Mouse (Mus musculus): ENCODE measurements at regions not wholly inside any gene's neighbourhood (a gene's known extent, or its start where the extent isn't known, plus 50 kb on each side); places are given as distances from the start of the nearest gene placed in this dataset.

GRCm38 (mm10) chr10:45852688-45853087 lies 275.1 kb downstream of the Hace1 start:
- Histone ChIP-seq H3K4me2 (ENCODE audit: low read depth) (no peak overlapping the region), H3K27me3 (ENCODE audit: control insufficient read depth, insufficient read depth, low read length) (no peaks in the 10 kb centered on the region), H3K4me1 (replicated peaks; ENCODE audit: control insufficient read depth in 2 of 2, insufficient read depth in 2 of 2, low read length in 1 of 2) (0 out of 4 replicates have a peak, but pooled peaks cover 0 to 3% of the 10 kb centered on the region in 2 experiments), H3K9ac (replicated peaks) (no peak overlapping the region), H3K4me3 (ENCODE audit: insufficient read depth in 1 of 2, low read depth in 2 of 2, low read length in 2 of 2) (no peak overlapping the region), H3K27ac (no peak overlapping the region), H3K9me3 (ENCODE audit: control insufficient read depth, low read length) (no peaks in the 10 kb centered on the region), H3K36me3 (replicated peaks; ENCODE audit: control insufficient read depth, insufficient read depth, low read depth) (no peaks in the 10 kb centered on the region)
- TF ChIP-seq CTCF (IDR thresholded peaks at IDR 0.05; ENCODE audit: low read depth): no peak
- TF ChIP-seq EP300 (IDR thresholded peaks at IDR 0.05; ENCODE audit: low read depth): no peak
- WGBS (ENCODE audit: insufficient replicate concordance): 38% methylated on average over 5 of the region's 5 CpGs
- DNase-seq (ENCODE audit: low read depth in 3 of 3, low spot score in 3 of 3): peak in 2 of 3 experiments; percentile 3 to 13
- ATAC-seq (ENCODE audit: insufficient read depth): no peak

- no peak overlapping the region for H3K9ac ChIP-seq (replicated peaks)
- H3K36me3 ChIP-seq (replicated peaks; ENCODE audit: control insufficient read depth, insufficient read depth, low read depth): no peaks in the 10 kb centered on the region
- no peak overlapping the region for H3K27ac ChIP-seq
- H3K4me3 ChIP-seq (ENCODE audit: insufficient read depth in 1 of 2, low read depth in 2 of 2, low read length in 2 of 2): no peak overlapping the region
- TF ChIP-seq EP300 (IDR thresholded peaks at IDR 0.05; ENCODE audit: low read depth) (no peak), CTCF (IDR thresholded peaks at IDR 0.05; ENCODE audit: low read depth) (no peak)
- DNase-seq (ENCODE audit: low read depth in 3 of 3, low spot score in 3 of 3): no peak
- H3K4me2 ChIP-seq (ENCODE audit: low read depth): no peak overlapping the region
- no peaks in the 10 kb centered on the region for H3K27me3 ChIP-seq (ENCODE audit: control insufficient read depth, insufficient read depth, low read length)
- ATAC-seq (ENCODE audit: insufficient read depth): no peak
- no peaks in the 10 kb centered on the region for H3K9me3 ChIP-seq (ENCODE audit: control insufficient read depth, low read length)
- 0 out of 4 replicates have a peak, but pooled peaks cover 0 to 3% of the 10 kb centered on the region in 2 experiments for H3K4me1 ChIP-seq (replicated peaks; ENCODE audit: control insufficient read depth in 2 of 2, insufficient read depth in 2 of 2, low read length in 1 of 2)
- 77% methylated on average over 3 of the region's 3 CpGs for WGBS (ENCODE audit: insufficient replicate concordance)
Observed at GRCm38 (mm10) chr10:45855514-45855913, 277.9 kb downstream of the Hace1 start.

- no peak overlapping the region for H3K9ac ChIP-seq (replicated peaks)
- H3K27me3 ChIP-seq (ENCODE audit: control insufficient read depth, insufficient read depth, low read length): no peaks in the 10 kb centered on the region
- H3K4me1 ChIP-seq (replicated peaks; ENCODE audit: control insufficient read depth in 2 of 2, insufficient read depth in 2 of 2, low read length in 1 of 2): no peaks in the 10 kb centered on the region
- no peaks in the 10 kb centered on the region for H3K9me3 ChIP-seq (ENCODE audit: control insufficient read depth, low read length)
- TF ChIP-seq CTCF (IDR thresholded peaks at IDR 0.05; ENCODE audit: low read depth): no peak
- no peak for TF ChIP-seq EP300 (IDR thresholded peaks at IDR 0.05; ENCODE audit: low read depth)
- H3K27ac ChIP-seq: no peak overlapping the region
- no peaks in the 10 kb centered on the region for H3K36me3 ChIP-seq (replicated peaks; ENCODE audit: control insufficient read depth, insufficient read depth, low read depth)
- H3K4me2 ChIP-seq (ENCODE audit: low read depth): no peak overlapping the region
- no peak for DNase-seq (ENCODE audit: low read depth in 3 of 3, low spot score in 3 of 3)
- no peak for ATAC-seq (ENCODE audit: insufficient read depth)
- 41% methylated on average over 3 of the region's 3 CpGs for WGBS (ENCODE audit: insufficient replicate concordance)
- H3K4me3 ChIP-seq (ENCODE audit: insufficient read depth in 1 of 2, low read depth in 2 of 2, low read length in 2 of 2): no peak overlapping the region
Observed at GRCm38 (mm10) chr10:45859137-45859536, 281.5 kb downstream of the Hace1 start.

GRCm38 (mm10) chr10:45859909-45860308 lies 282.3 kb downstream of the Hace1 start:
- Histone ChIP-seq H3K27me3 (ENCODE audit: control insufficient read depth, insufficient read depth, low read length) (no peaks in the 10 kb centered on the region), H3K4me3 (ENCODE audit: insufficient read depth in 1 of 2, low read depth in 2 of 2, low read length in 2 of 2) (no peak overlapping the region), H3K4me1 (replicated peaks; ENCODE audit: control insufficient read depth in 2 of 2, insufficient read depth in 2 of 2, low read length in 1 of 2) (no peaks in the 10 kb centered on the region), H3K9me3 (ENCODE audit: control insufficient read depth, low read length) (no peaks in the 10 kb centered on the region), H3K9ac (replicated peaks) (no peak overlapping the region), H3K36me3 (replicated peaks; ENCODE audit: control insufficient read depth, insufficient read depth, low read depth) (no peaks in the 10 kb centered on the region), H3K27ac (no peak overlapping the region), H3K4me2 (ENCODE audit: low read depth) (no peak overlapping the region)
- DNase-seq (ENCODE audit: low read depth in 3 of 3, low spot score in 3 of 3) (no peak), ATAC-seq (ENCODE audit: insufficient read depth) (no peak)
- WGBS (ENCODE audit: insufficient replicate concordance): 46% methylated on average over 4 of the region's 4 CpGs
- TF ChIP-seq EP300 (IDR thresholded peaks at IDR 0.05; ENCODE audit: low read depth) (no peak), CTCF (IDR thresholded peaks at IDR 0.05; ENCODE audit: low read depth) (no peak)

GRCm38 (mm10) chr10:45860696-45861095 lies 283.1 kb downstream of the Hace1 start:
- H3K4me2 ChIP-seq (ENCODE audit: low read depth): no peak overlapping the region
- H3K9me3 ChIP-seq (ENCODE audit: control insufficient read depth, low read length): no peaks in the 10 kb centered on the region
- H3K4me3 ChIP-seq (ENCODE audit: insufficient read depth in 1 of 2, low read depth in 2 of 2, low read length in 2 of 2): no peak overlapping the region
- no peak for DNase-seq (ENCODE audit: low read depth in 3 of 3, low spot score in 3 of 3)
- WGBS (ENCODE audit: insufficient replicate concordance): 56% methylated on average over 4 of the region's 4 CpGs
- TF ChIP-seq EP300 (IDR thresholded peaks at IDR 0.05; ENCODE audit: low read depth) (no peak), CTCF (IDR thresholded peaks at IDR 0.05; ENCODE audit: low read depth) (no peak)
- H3K9ac ChIP-seq (replicated peaks): no peak overlapping the region
- no peak overlapping the region for H3K27ac ChIP-seq
- H3K36me3 ChIP-seq (replicated peaks; ENCODE audit: control insufficient read depth, insufficient read depth, low read depth): no peaks in the 10 kb centered on the region
- no peaks in the 10 kb centered on the region for H3K4me1 ChIP-seq (replicated peaks; ENCODE audit: control insufficient read depth in 2 of 2, insufficient read depth in 2 of 2, low read length in 1 of 2)
- no peaks in the 10 kb centered on the region for H3K27me3 ChIP-seq (ENCODE audit: control insufficient read depth, insufficient read depth, low read length)
- ATAC-seq (ENCODE audit: insufficient read depth): no peak
